Mouse (Mus musculus) limb, embryonic 11.5 days (tissue): ENCODE measurements around the gene Atad3a. TPM values are rescaled to one million over a fixed set of nuclear protein-coding genes. Genes with fewer than 3 reads are reported as not detected.
"Not testable (repeated sequence)": the region's sequence is repeated elsewhere in the genome, so short reads cannot be mapped to it uniquely, and the experiment has no call there.

ENCODE experiments used
- ATAC-seq: fragments of 200-750 bp; cut with Nextera tagmentation; 2 replicates; pipeline ENCODE4 v1.8.0; 2017; ENCODE audit warnings: low read depth; ENCODE audit not compliant: insufficient number of reproducible peaks, low FRiP score, low TSS enrichment
- DNase-seq: peaks from one replicate; pipeline ENCODE4 v3.0.0-alpha.2; 2015; ENCODE audit warnings: low spot score
- H3K27ac ChIP-seq: fragments of 300-500 bp; sonication (generic); replicated peaks from 2 replicates; pipeline ENCODE4 v1.5.1; 2014; ENCODE audit warnings: low read depth, mild to moderate bottlenecking, low read length
- H3K27me3 ChIP-seq: fragments of 300-500 bp; sonication (generic); 2 replicates; pipeline ENCODE4 v1.6.1; 2014; ENCODE audit warnings: mild to moderate bottlenecking, low read length, mixed read lengths; ENCODE audit not compliant: control insufficient read depth, insufficient read depth
- H3K36me3 ChIP-seq: fragments of 300-500 bp; sonication (generic); 2 replicates; pipeline ENCODE4 v1.6.1; 2014; ENCODE audit warnings: mild to moderate bottlenecking, low read length, moderate library complexity, mixed read lengths; ENCODE audit not compliant: control insufficient read depth, insufficient read depth
- H3K4me1 ChIP-seq: fragments of 300-500 bp; sonication (generic); 2 replicates; pipeline ENCODE4 v1.6.1; 2014; ENCODE audit warnings: low read length, mixed read lengths; ENCODE audit not compliant: control insufficient read depth, insufficient read depth
- H3K4me2 ChIP-seq: fragments of 300-500 bp; sonication (generic); 2 replicates; pipeline ENCODE4 v1.6.1; 2014; ENCODE audit warnings: low read depth, mild to moderate bottlenecking, moderate library complexity; ENCODE audit not compliant: severe bottlenecking
- H3K4me3 ChIP-seq: fragments of 300-500 bp; sonication (generic); 2 replicates; pipeline ENCODE4 v1.5.1; 2014; ENCODE audit warnings: low read depth, low read length
- H3K9ac ChIP-seq: fragments of 300-500 bp; sonication (generic); 2 replicates; pipeline ENCODE4 v1.6.1; 2014; ENCODE audit warnings: mild to moderate bottlenecking, low read length
- H3K9me3 ChIP-seq: fragments of 300-500 bp; sonication (generic); 2 replicates; pipeline ENCODE4 v1.6.1; 2016; ENCODE audit warnings: low read length; ENCODE audit not compliant: control insufficient read depth
- WGBS: fragments of 180-500 bp; shearing (Covaris S2); extraction: QIAGEN DNeasy Blood & Tissue Kit; methylation state at CpG from one replicate; pipeline ENCODE4 v1.1.7; 2014; 5-methylcytosine and 5-hydroxymethylcytosine counted together
- polyA plus RNA-seq: library from polyadenylated mRNA; unstranded; fragments of >200 nt; fragmentation: Nextera tagmentation; extraction: Ambion mirVana; gene quantifications from 2 replicates; pipeline ENCODE4 v1.2.1, GENCODE M21; 2014

Gene Atad3a
- polyA plus RNA-seq, 1 experiment from 2014 or later, result 103 TPM

DNA sequence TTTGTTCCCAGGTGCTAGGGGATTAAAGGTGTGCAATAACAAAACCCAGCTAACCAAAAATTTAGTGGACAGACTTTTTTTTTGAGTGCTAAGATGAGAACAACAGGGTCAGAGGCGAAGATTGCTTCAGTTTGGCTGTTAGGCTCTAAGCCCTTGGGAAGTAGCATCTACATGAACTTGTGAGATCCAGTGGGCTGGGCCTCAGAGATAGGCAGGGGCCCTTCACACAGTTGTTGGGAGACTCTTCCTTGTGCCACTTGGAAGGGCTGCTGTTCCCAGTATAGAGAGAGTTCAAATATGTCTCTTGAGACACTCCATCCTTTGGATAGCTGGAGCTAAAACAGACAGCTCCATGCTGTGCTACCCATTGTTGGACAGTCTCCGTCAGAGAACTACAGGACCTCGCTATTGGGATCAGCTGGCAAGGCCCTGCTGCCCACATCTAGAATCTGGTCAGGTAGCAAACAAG is 29.2 kb upstream of the Atad3a start, which contains the start of gene Ankrd65:
Ankrd65 (plus strand) TSS at position 419 of the 469 bp plus-strand sequence.
- no peak within 1 kb of the TSS for H3K27ac ChIP-seq
- 87% methylated on average over 3 of the region's 3 CpGs for WGBS

DNA sequence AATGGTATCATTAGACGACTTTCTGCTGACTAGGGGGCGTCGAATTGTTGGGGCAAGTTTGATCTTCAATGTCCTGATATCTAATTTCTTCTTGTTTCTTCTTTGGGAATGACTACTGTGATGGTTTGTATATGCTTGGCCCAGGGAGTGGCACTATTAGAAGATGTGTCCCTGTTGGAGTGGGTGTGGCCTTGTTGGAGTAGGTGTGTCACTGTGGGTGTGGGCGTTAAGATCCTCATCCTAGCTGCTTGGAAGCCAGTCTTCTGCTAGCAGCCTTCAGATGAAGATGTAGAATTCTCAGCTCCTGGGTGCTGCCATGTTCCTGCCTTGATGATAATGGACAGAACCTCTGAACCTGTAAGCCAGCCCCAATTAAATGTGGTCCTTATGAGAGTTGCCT is 27.9 kb upstream of the Atad3a start:
- H3K4me1 ChIP-seq, H3K27me3 ChIP-seq, ATAC-seq, H3K9me3 ChIP-seq, H3K4me3 ChIP-seq, H3K36me3 ChIP-seq, DNase-seq, H3K4me2 ChIP-seq, H3K27ac ChIP-seq, H3K9ac ChIP-seq: not testable (repeated sequence)
- WGBS, result 75% methylated on average over 4 of the region's 4 CpGs

More for the DNA sequence above, 29.2 kb upstream of the Atad3a start, which contains the start of gene Ankrd65:
- Histone ChIP-seq H3K9me3 (no peaks in the 10 kb centered on the region), H3K4me1 (no peaks in the 10 kb centered on the region), H3K4me2 (no peak within 1 kb of the TSS), H3K36me3 (no peaks in the 10 kb centered on the region), H3K27me3 (no peaks in the 10 kb centered on the region), H3K4me3 (no peak within 1 kb of the TSS), H3K9ac (no peak within 1 kb of the TSS; the same call in 1 of the 2 replicates)
- no peak for ATAC-seq
- DNase-seq, result no peak

DNA sequence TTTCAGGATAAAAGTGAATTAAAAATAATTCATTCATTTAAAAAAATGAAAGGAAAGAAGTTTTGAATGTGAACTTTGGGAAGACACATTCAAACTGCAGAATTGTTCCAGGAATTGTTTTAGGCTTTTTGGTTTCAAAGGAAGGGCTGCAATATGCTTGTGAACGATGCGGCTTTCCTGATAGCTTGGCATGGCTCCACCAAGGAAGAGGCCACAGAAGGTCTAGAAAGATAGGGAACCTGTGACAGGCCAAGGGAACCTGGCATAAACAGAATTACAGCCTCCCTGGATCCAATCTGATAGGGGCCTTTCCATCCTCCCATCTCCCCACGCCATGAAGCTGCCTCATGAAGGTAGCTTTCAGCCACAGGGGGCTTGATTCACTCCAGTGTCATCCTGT is 27.4 kb upstream of the Atad3a start:
- ATAC-seq (no peak), DNase-seq (no peak)
- H3K36me3 ChIP-seq, result no peaks in the 10 kb centered on the region
- no peaks in the 10 kb centered on the region for H3K4me1 ChIP-seq
- H3K4me3 ChIP-seq, result no peak overlapping the region
- no peaks in the 10 kb centered on the region for H3K9me3 ChIP-seq
- WGBS, result 87% methylated on average over 3 of the region's 3 CpGs
- H3K27me3 ChIP-seq, result no peaks in the 10 kb centered on the region
- no peak overlapping the region for H3K4me2 ChIP-seq
- no peak overlapping the region for H3K9ac ChIP-seq
- no peak overlapping the region for H3K27ac ChIP-seq

DNA sequence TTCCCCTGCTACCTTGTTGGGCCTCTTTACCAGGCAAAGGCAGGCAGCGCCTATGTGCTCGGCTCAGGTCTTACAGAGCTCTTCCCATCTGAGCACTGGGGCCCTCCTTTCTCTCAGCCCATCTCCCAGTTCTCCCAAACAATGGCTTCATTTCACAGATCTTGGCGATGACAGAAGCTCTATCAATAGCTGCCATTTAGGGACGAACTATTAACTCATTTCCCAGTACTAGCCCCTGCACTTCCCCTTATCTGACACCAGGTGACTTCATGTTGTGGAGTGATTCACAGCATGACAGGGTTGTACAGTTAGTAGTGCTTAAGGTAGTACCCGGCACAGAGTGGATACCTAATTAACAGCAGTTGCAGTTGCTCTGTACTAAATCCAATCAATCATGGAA is 24.9 kb upstream of the Atad3a start, which contains the start of gene Tmem88b:
Tmem88b (minus strand) TSS at position 56 of the 400 bp plus-strand sequence.
- DNase-seq (no peak), ATAC-seq (no peak)
- 75% methylated on average over 5 of the region's 5 CpGs for WGBS
- H3K4me1 ChIP-seq, result no peaks in the 10 kb centered on the region
- no peaks in the 10 kb centered on the region for H3K9me3 ChIP-seq
- H3K9ac ChIP-seq, result no peak within 1 kb of the TSS; the same call in 1 of the 2 replicates
- H3K36me3 ChIP-seq, result no peaks in the 10 kb centered on the region
- no peaks in the 10 kb centered on the region for H3K27me3 ChIP-seq
- peak within 1 kb of the TSS; percentile 57 for H3K4me3 ChIP-seq
- no peak within 1 kb of the TSS; the same call in 1 of the 2 replicates for H3K4me2 ChIP-seq
- no peak within 1 kb of the TSS for H3K27ac ChIP-seq

DNA sequence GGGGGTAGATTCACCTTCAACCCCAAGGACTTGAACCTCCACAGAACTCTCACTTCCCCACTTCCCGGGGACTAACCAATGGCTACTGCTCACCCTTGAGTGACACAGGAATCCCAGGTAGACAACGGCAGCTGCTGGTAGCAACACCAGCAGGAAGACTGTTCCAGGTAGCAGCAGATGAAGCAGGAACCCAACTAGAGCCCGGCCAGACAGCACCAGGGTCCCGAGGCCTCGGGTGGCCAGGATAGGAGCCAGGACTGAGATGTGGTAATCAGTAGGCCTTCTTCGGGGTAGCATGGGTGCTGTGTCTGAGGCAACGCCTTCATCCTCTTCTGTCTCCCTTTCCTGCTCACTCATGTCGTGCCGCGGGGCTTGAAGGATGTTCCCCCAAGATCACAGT is 24.4 kb upstream of the Atad3a start:
- no peak overlapping the region for H3K27ac ChIP-seq
- 86% methylated on average over 10 of the region's 10 CpGs for WGBS
- no peaks in the 10 kb centered on the region for H3K27me3 ChIP-seq
- DNase-seq, result no peak
- no peak overlapping the region for H3K9ac ChIP-seq
- no peaks in the 10 kb centered on the region for H3K4me1 ChIP-seq
- ATAC-seq, result no peak
- H3K4me2 ChIP-seq, result no peak overlapping the region
- H3K9me3 ChIP-seq, result no peaks in the 10 kb centered on the region
- H3K4me3 ChIP-seq, result no peak overlapping the region
- H3K36me3 ChIP-seq, result no peaks in the 10 kb centered on the region

DNA sequence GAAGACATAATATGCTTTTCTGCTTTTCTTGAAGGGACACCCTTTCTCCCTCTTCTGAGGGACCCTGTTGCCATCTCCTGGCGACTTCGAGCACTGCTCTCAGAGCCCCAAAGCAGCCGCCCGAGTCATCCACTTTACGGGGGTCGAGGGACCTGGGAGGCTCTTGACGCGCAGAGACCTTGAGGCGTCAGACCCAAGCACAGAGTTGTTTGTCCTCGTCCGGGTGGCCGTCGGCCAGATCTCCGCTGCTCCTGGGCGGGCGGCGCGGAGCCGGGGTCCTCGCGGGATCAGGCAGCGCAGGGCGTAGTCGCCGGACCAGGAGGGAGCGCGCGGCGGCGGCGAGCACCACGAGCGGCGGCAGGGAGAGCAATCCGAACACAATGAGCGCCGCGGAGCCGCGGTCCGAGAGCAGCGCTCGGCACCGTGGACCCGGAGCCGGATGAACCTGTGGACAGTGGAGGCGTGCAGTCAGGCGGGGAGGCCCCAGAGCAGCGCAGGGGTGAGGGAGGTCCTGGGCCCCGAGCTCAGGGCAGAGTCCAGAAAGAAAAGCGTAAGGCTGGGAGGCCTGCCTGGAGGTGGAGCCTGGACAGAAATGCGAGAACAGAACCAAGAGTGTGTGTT is 23.3 kb upstream of the Atad3a start:
- Histone ChIP-seq H3K27ac (peak overlapping the region; percentile 23; the same call in 1 of the 2 replicates), H3K4me1 (no peaks in the 10 kb centered on the region), H3K9me3 (no peaks in the 10 kb centered on the region), H3K4me2 (peak overlapping the region; percentile 75), H3K27me3 (no peaks in the 10 kb centered on the region), H3K4me3 (peak overlapping the region; percentile 57), H3K9ac (peak overlapping the region; percentile 77), H3K36me3 (no peaks in the 10 kb centered on the region)
- DNase-seq (peak; percentile 87), ATAC-seq (peak; percentile 82)
- under 1% methylated on average over 52 of the region's 52 CpGs for WGBS

DNA sequence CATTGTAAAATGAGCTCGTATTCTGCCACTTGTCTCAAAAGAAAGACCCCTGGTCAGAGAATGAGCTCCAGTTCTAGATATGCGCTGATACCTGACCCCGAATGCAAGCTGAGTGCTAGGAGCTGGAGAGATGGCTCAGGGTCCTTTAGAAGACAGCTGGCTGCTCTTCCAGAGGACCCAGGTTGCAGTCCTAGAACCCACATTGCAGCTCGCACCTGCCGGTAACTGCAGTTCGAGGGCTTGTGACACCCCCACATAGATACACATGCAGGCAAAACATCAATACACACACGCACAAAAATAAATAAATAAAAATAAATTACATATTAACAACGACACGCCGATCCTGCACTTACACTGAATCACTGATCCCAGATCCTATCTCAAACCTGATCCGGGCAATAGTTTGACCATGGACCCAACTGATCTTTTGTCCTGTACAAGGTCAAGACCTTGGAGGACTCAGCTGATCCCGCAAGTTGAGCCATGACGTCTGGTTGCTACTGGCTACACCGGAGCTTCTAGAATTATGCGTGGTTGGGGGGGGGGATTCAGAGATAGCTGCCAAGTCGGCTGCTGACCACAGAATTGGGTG is 22.7 kb upstream of the Atad3a start:
- no peak for DNase-seq
- Histone ChIP-seq H3K27me3 (no peaks in the 10 kb centered on the region), H3K36me3 (no peaks in the 10 kb centered on the region), H3K4me1 (no peaks in the 10 kb centered on the region), H3K4me2 (peak overlapping the region; percentile 75), H3K9ac (no peak overlapping the region), H3K27ac (no peak overlapping the region), H3K9me3 (no peaks in the 10 kb centered on the region), H3K4me3 (peak overlapping the region; percentile 57)
- 49% methylated on average over 16 of the region's 16 CpGs for WGBS
- ATAC-seq, result peak; percentile 38; the same call in 1 of the 2 replicates

DNA sequence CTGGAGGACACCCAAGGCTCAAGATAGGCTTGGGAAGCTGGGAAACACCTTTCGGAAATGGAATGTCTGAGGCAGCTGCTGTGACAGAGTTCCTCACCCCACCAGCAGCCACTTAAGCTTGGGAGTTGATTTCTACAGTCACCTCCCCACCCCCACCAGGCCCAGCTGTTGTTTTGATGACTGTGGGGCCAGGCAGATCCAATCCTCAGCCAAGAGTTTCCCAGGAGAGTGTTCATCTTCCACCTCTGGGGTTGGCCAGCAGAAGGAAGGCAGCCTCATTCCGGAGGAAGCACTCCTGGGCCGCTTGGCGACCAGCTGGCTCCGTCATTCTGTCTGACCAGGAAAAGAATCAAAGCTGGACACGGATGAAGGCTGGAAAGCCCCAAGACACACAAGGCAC is 20.0 kb upstream of the Atad3a start:
- ATAC-seq, result peak; percentile 28; the same call in 1 of the 2 replicates
- no peak overlapping the region for H3K4me2 ChIP-seq
- H3K27me3 ChIP-seq, result no peaks in the 10 kb centered on the region
- no peaks in the 10 kb centered on the region for H3K9me3 ChIP-seq
- H3K9ac ChIP-seq, result no peak overlapping the region
- no peak for DNase-seq
- 38% methylated on average over 6 of the region's 6 CpGs for WGBS
- H3K27ac ChIP-seq, result no peak overlapping the region
- H3K4me1 ChIP-seq, result no peaks in the 10 kb centered on the region
- H3K4me3 ChIP-seq, result no peak overlapping the region
- no peaks in the 10 kb centered on the region for H3K36me3 ChIP-seq
